Mouse (Mus musculus): ENCODE data around the gene Ms4a4b.
"Not testable (repeated sequence)": the region's sequence is repeated elsewhere in the genome, so short reads cannot be mapped to it uniquely, and the experiment has no call there.

Ms4a4b gene

DNA sequence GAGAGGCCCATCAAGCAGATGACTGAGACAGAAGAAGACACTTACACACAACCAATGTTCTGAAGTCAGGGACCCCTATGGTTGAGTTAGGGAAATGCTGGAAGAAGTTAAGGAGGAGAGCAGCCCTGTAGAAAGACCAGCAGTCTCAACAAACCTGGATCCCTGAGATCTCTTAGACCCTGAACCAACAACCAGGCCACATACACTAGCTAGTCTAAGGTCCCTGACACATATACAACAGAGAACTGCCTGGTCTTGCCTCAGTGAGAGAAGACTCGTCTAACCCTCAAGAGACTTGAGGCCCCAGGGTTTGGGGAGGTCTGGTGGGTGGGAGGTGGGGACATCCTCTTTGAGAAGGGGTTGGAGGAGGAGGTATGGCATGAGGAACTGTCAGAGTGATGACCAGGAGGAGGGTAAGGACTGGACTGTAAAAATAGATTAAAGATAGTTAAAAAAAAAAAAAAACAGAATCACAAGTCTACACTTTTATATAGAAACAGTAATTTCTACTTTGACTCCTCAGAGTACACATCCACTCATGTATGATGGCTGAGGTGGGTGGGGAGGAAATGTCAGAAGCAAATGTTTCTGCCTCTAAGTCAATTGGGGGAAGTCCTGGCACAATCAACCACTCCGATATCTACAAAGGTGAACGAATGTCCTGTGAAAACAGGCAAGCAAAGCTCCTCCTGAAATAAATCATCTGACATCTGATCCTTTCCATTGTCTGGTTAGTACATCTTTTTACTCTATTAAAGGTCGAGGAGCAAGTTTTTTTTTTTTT is 48.2 kb downstream of the Ms4a4b start:
- DNase-seq: no peak

DNA sequence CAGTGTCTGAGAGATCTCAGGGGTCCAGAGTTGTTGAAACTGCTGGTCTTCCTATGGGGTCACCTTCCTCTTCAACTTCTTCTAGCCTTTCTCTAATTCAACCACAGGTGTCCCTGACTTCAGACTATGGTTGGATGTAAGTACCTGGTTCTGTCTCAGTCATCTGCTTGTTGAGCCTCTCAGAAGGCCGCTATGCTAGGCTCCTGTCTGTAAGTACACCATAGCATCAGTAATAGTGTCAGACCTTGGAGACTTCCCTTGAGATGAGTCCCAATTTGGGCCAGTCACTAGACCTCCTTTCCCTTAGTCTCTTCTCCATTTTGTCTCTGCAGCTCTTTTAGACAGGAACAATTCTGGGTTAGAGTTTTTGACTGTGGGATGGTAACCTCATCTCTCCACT is 49.3 kb downstream of the Ms4a4b start:
- no peak for DNase-seq

DNA sequence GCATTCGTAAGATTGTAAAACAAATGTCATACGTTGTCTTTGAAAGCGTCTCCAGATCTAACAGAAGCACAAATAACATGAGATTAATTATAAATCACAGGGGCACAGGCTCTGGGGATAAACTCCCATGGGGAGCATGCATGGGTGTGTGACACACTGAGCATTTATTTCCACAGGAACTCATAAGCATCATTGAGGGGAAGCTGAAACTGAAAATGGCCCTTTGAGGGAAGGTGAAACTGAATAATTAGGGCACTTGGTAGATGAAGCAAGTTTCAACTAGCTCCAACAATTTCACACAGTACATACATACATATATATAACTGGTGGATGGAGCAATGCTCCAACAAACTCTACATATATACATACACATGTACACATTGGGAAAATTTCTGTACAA is 51.2 kb downstream of the Ms4a4b start:
- DNase-seq: no peak

DNA sequence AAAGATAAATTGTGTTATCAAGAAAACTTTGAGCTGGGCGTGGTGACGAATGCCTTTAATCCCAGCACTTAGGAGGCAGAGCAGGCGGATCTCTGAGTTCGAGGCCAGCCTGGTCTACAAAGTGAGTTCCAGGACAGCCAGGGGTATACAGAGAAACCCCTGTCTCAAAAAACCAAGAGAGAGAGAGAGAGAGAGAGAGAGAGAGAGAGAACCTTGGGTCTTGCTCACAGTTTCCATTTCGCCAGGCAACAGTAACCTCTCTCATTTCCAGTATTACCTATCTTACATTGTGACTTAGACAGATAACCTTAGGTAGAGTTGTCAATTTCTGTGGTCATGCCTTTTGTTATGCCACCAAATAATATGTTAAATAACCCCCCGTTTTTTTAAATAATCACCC is 53.0 kb downstream of the Ms4a4b start:
- no peak for DNase-seq

DNA sequence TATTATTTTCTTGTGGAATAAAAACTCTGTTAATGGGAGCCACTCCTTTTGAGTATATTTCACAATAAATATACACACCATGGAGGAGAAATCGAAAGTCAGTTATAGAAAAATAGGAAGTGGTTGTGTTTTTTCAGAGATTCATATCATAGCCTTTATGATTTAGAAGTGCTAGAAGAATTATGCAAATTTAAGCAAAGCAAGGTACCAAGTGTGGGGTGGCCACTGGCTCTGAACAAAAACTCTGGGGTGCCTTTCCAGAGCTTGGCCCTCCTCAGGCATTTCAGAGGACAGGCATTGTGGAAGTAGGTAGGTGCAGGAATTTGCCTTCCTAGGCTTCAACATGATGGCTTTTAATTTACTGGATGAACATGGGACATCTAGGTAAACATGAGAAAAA is 53.9 kb downstream of the Ms4a4b start:
- DNase-seq: not testable (repeated sequence)

DNA sequence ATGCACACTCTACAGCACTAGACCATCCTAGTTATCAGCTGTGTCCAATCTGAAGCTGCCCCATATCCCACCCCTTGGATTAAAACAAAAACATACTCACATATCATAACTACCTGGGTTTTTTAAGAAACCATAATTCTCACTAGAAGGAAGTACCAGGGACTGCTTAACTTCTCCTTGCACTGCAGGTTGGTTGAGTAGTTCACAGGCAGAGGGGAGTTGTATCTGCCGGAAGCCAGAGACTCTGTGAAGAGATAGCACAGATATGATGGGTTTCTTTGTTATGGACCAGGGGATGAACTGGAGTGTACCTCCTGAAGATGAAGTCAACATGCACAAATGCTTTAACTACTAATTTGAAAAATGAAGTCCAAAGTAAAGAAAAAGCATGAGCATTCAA is 57.4 kb downstream of the Ms4a4b start:
- no peak for DNase-seq

DNA sequence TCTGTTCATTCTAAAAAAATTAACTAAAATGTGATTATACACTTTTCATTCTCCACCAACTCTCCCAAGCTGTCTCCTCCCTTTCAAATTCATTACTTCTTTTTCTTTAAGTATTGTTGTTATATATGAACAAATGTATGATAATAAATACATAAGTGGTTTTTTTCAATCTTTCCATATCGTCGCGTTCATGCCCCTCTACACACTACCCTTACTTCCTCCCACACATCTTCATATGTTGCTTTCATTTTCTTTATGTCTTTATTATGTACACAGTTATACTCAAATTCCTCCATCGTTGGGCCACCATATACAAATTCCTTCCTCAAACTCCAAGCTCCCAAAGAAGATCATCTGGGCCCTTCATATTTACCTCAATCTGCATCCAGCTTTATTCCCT is 58.0 kb downstream of the Ms4a4b start:
- DNase-seq: no peak

DNA sequence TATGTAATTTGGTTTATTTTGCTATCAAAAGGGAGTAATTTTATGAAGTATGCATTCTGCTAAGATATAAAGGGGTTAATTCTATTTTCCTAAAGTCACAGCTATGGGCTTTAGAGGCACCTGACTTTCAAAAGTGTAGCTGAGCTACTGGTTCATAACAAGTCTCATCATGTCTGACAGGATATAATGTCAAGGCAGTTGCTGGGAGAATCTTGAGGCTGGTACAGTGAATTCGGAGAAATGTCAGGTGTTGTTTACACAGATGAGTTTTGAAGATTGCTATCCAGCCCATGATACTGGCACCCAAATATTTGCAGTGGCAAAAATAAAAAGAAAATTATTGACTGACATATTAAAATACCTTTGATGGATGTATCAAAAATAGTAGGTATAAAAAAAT is 61.5 kb downstream of the Ms4a4b start:
- DNase-seq: no peak

DNA sequence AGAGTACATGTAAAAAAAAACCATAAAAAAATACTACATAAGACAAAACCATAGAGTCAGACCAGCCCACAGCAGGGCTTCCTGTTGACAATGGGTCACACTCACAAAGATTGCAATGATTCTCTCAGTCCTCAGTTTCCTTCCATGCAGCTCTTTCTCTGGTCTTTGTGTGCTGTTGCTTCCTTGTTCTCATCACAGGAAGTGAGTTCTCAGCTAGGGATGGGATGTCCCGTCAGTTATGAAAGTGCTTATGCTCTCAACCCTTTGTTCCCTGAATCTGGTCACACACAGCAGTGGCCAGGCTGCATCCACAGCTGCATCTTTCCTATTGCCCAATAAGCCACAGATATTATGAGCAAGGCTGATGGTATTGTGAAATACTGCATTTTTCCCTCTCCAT is 70.1 kb downstream of the Ms4a4b start:
- no peak for DNase-seq

DNA sequence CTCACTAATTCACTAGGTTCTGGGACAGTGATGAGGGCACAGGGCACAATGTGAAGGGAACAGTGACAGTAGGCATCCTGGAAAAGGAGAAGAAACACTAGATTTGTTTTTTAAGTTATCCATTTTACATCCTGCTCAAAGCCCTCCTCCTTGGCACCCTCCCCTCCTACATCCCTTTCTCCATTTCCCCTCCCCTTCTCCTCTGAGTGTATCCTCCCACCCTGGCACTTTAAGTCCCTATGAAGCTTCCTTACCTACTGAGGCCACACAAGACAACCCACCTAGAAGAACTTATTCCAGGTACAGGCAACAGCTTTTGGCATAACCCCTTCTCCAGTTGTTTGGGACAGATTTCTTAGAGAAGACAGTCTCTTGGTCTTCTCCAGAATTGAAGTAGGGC is 72.9 kb downstream of the Ms4a4b start, which contains the start of gene Ms4a6b:
Gene Ms4a6b, plus strand, starts transcription at position 267 of the 400 bp plus-strand sequence.
- DNase-seq: no peak

Data from layer of hippocampus, adult 9-11 months (tissue).